Mouse (Mus musculus) kidney, embryonic 14.5 days (tissue): ENCODE measurements around the gene Slc25a12. TPM values are rescaled to one million over a fixed set of nuclear protein-coding genes. Genes with fewer than 3 reads are reported as not detected.

Experiments used
- ATAC-seq: fragments of 200-750 bp; cut with Nextera tagmentation; 2 replicates; pipeline ENCODE4 v1.8.0; 2017; ENCODE audit warnings: moderate number of reproducible peaks, mild to moderate bottlenecking, moderate TSS enrichment, moderate library complexity; ENCODE audit not compliant: low FRiP score, low TSS enrichment
- H3K27ac ChIP-seq: fragments of 300-500 bp; sonication (generic); 2 replicates; pipeline ENCODE4 v1.5.1; 2014; ENCODE audit warnings: low read depth, mild to moderate bottlenecking, low read length, moderate library complexity, mixed read lengths
- H3K27me3 ChIP-seq: fragments of 300-500 bp; sonication (generic); 2 replicates; pipeline ENCODE4 v1.6.1; 2014; ENCODE audit warnings: mild to moderate bottlenecking, low read length; ENCODE audit not compliant: control insufficient read depth, insufficient read depth
- H3K36me3 ChIP-seq: fragments of 300-500 bp; sonication (generic); 2 replicates; pipeline ENCODE4 v1.6.1; 2014; ENCODE audit warnings: low read length, mixed read lengths; ENCODE audit not compliant: control insufficient read depth, insufficient read depth
- H3K4me1 ChIP-seq: fragments of 300-500 bp; sonication (generic); 2 replicates; pipeline ENCODE4 v1.6.1; 2014; ENCODE audit warnings: low read length, mixed read lengths; ENCODE audit not compliant: control insufficient read depth, insufficient read depth
- H3K4me2 ChIP-seq: fragments of 300-500 bp; sonication (generic); replicated peaks from 2 replicates; pipeline ENCODE4 v1.6.1; 2014; ENCODE audit warnings: low read depth, mild to moderate bottlenecking, low read length
- H3K4me3 ChIP-seq: fragments of 300-500 bp; sonication (generic); 2 replicates; pipeline ENCODE4 v1.5.1; 2014; ENCODE audit warnings: mild to moderate bottlenecking, low read length
- H3K9ac ChIP-seq: fragments of 300-500 bp; sonication (generic); 2 replicates; pipeline ENCODE4 v1.6.1; 2014; ENCODE audit warnings: low read depth, mild to moderate bottlenecking, low read length, moderate library complexity
- H3K9me3 ChIP-seq: fragments of 300-500 bp; sonication (generic); 2 replicates; pipeline ENCODE4 v1.6.1; 2016; ENCODE audit warnings: low read length; ENCODE audit not compliant: control insufficient read depth
- WGBS: fragments of 180-500 bp; shearing (Covaris S2); extraction: QIAGEN DNeasy Blood & Tissue Kit; methylation state at CpG from one replicate; pipeline ENCODE4 v1.1.7; 2014; 5-methylcytosine and 5-hydroxymethylcytosine counted together
- polyA plus RNA-seq: library from polyadenylated mRNA; unstranded; fragments of >200 nt; fragmentation: Nextera tagmentation; extraction: Ambion mirVana; gene quantifications from 2 replicates; pipeline ENCODE4 v1.2.1, GENCODE M21; 2014

The Slc25a12 gene
- polyA plus RNA-seq, 1 experiment from 2014 or later: 41.6 TPM

DNA sequence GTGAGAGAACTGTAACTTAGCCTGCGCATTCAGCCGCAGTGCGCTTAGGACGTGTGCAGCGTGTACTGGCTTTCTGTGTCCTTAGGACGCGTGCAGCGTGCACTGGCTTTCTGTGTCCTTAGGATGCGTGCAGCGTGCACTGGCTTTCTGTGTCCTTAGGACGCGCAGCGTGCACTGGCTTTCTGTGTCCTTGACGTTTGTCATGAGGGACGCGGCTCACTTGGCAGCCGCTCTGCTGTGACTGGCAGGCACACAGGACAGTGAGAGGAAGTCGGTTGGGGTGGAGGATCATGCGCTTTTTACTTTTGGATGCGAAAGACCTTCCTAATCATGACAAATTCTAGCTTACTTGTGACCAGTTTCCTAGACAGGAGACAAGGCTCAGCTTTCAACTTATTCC is 103.0 kb downstream of the Slc25a12 start:
- no peak overlapping the region for H3K27ac ChIP-seq
- peaks cover 53% of the 10 kb centered on the region for H3K36me3 ChIP-seq
- H3K9ac ChIP-seq: no peak overlapping the region

DNA sequence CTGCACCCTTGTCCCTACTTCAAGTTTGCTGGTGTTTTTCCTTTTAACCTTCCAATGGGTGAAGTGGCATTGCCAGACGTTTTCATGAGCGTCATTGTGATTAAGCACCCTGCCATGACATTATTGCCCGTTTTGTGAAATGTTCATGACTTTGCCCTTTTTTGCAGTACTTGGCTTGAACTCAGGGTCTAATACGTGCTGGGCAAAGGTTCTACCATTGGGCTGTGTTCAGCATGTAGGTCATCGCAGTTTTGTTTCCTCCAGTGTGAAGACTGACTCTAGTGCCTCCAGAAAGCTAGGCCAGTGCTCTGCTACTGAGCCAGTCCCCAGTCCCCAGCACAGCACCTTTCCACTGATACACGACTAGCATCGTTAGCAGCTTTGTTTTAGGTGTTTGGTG is 111.0 kb downstream of the Slc25a12 start:
- H3K4me1 ChIP-seq: no peaks in the 10 kb centered on the region
- peaks cover 75% of the 10 kb centered on the region for H3K36me3 ChIP-seq
- H3K9ac ChIP-seq: no peak overlapping the region
- no peak overlapping the region for H3K4me3 ChIP-seq
- no peak overlapping the region for H3K4me2 ChIP-seq
- 84% methylated on average over 7 of the region's 7 CpGs for WGBS
- H3K9me3 ChIP-seq: no peaks in the 10 kb centered on the region
- no peaks in the 10 kb centered on the region for H3K27me3 ChIP-seq
- no peak for ATAC-seq
- no peak overlapping the region for H3K27ac ChIP-seq

More for the DNA sequence above, 103.0 kb downstream of the Slc25a12 start:
- no peak overlapping the region for H3K4me3 ChIP-seq
- ATAC-seq: no peak
- H3K9me3 ChIP-seq: no peaks in the 10 kb centered on the region
- H3K4me1 ChIP-seq: no peaks in the 10 kb centered on the region
- H3K27me3 ChIP-seq: no peaks in the 10 kb centered on the region
- WGBS: 76% methylated on average over 20 of the region's 20 CpGs
- H3K4me2 ChIP-seq: no peak overlapping the region

DNA sequence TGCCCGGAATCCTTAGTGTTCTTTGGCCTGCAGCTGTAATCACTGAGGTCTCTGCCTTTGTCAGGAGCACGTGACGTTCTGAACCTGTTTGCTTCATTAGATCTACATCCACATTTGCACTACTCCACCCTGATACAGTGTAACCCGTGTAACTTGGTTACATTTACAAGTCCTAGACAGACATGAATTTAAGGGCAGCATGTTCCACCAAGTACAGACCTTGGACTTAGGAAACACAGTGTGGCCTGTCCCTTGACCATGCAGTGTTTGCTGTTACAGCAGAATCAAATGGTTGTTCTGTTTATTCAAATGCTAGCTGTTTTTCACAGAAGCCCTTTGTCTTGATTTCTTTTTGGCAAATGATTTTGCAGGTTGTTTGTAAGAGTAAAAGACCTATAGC is 112.7 kb downstream of the Slc25a12 start:
- Histone ChIP-seq H3K27me3 (no peaks in the 10 kb centered on the region), H3K4me3 (no peak overlapping the region), H3K4me2 (no peak overlapping the region), H3K4me1 (no peaks in the 10 kb centered on the region), H3K36me3 (peaks cover 78% of the 10 kb centered on the region), H3K9me3 (no peaks in the 10 kb centered on the region), H3K27ac (no peak overlapping the region), H3K9ac (no peak overlapping the region)
- ATAC-seq: no peak
- WGBS: 83% methylated on average over 4 of the region's 4 CpGs

DNA sequence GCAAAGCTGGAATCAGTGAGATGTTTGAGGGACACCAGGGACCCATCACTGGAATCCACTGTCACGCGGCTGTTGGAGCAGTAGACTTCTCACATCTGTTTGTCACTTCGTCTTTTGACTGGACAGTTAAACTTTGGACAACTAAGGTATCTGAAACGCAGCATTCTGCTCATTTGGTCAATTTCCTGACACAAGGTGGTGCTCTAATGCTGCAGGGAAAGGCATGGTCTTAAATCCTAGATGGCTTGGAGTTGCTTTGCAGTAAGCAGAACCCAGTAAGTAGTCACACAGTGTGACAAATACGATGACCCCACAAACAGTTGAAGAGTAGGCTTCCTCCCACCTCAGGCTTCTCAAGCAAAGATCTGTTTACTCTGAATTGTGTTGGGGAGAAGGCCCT is 116.7 kb downstream of the Slc25a12 start:
- WGBS: 69% methylated on average over 5 of the region's 5 CpGs
- Histone ChIP-seq H3K9me3 (no peaks in the 10 kb centered on the region), H3K4me2 (no peak overlapping the region), H3K4me1 (no peaks in the 10 kb centered on the region), H3K9ac (no peak overlapping the region), H3K27me3 (no peaks in the 10 kb centered on the region), H3K27ac (no peak overlapping the region), H3K36me3 (peaks cover 74% of the 10 kb centered on the region), H3K4me3 (no peak overlapping the region)
- ATAC-seq: no peak

DNA sequence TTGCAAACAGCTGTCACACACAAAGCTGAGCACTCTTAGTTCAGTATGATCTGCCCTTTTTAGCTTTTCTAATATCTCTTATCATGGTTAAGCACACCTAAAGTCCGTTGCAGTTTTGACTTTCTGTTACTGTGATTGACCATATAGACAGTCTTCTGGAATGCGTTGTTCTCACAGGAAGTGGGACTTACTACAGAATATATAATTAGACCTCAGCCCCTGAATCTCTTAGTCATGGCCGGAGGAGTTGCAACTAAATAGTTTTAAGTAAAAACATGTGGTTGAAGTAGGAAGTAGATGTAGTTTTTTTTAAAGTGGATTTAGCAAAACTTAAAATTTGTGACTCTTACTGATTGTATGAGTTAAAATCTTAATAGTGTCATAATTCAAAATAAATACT is 119.5 kb downstream of the Slc25a12 start:
- H3K4me1 ChIP-seq: no peaks in the 10 kb centered on the region
- no peak overlapping the region for H3K9ac ChIP-seq
- H3K27me3 ChIP-seq: no peaks in the 10 kb centered on the region
- H3K4me3 ChIP-seq: no peak overlapping the region
- no peak overlapping the region for H3K4me2 ChIP-seq
- peaks cover 60% of the 10 kb centered on the region for H3K36me3 ChIP-seq
- no peak overlapping the region for H3K27ac ChIP-seq
- H3K9me3 ChIP-seq: no peaks in the 10 kb centered on the region
- ATAC-seq: no peak
- WGBS: 86% methylated on average over 3 of the region's 3 CpGs

DNA sequence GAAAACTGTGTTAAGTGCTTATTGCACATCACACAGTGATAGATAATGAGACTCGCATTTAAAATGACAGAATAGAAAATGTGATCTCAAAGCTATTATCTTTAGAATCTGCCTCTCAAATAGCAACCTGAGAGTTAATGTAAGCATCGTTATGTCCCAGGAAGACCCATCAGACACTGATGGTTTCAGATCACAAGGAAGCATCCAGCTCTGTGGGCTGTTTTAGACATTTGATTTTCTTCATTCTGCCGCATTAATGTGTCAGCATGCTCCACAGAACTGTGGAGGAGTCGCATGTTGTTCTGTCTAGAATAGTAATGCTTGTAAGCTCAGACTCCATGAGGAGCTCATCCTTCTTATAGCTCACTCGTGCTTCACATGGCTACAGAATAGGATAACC is 121.5 kb downstream of the Slc25a12 start:
- 74% methylated on average over 5 of the region's 5 CpGs for WGBS
- ATAC-seq: no peak
- H3K4me2 ChIP-seq: no peak overlapping the region
- H3K27me3 ChIP-seq: no peaks in the 10 kb centered on the region
- no peak overlapping the region for H3K27ac ChIP-seq
- no peak overlapping the region for H3K4me3 ChIP-seq
- H3K9ac ChIP-seq: no peak overlapping the region
- peaks cover 45% of the 10 kb centered on the region for H3K36me3 ChIP-seq
- H3K4me1 ChIP-seq: no peaks in the 10 kb centered on the region
- no peaks in the 10 kb centered on the region for H3K9me3 ChIP-seq

DNA sequence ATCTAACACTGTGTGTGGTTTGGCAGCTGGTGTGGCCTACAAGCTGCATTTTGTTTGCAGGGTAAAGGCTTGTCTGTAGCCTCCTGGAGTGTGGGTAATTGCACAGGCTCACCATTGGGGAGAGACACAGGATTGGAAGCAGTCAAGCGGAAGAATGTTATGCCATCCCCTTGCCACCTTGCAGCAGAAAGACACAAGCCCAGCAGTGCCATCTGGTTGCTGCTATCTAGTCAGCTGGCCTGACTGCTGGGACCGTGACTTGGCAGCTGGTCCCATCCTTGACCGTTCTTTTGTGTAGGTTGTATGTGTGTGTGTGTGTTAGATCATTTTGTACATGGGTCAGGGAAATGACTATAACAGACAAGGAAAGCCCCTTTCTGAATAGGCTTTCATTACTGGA is 122.1 kb downstream of the Slc25a12 start:
- Histone ChIP-seq H3K9me3 (no peaks in the 10 kb centered on the region), H3K4me2 (no peak overlapping the region), H3K9ac (no peak overlapping the region), H3K27me3 (no peaks in the 10 kb centered on the region), H3K4me1 (no peaks in the 10 kb centered on the region), H3K4me3 (no peak overlapping the region), H3K27ac (no peak overlapping the region), H3K36me3 (peaks cover 38% of the 10 kb centered on the region)
- no peak for ATAC-seq
- 86% methylated on average over 3 of the region's 3 CpGs for WGBS

DNA sequence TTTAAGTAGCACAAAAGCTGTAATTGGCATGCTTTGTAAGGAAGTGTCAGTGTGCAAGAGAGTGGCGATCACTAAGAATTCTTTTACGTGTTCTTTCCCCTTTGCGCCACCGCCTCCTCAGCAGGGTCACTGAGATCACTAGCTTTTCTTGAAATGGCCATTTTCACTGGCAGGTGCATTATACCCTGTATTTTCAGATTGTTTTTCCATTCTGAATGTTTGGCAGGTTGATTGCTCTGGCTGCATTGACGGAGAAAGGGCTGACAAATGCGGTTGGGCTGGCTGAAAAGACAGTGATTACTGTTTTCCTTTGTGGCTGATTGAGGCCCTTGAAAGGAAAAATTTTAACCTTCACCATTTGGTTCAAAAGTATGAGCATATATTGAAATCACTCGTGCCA is 122.7 kb downstream of the Slc25a12 start:
- no peaks in the 10 kb centered on the region for H3K4me1 ChIP-seq
- H3K36me3 ChIP-seq: peaks cover 36% of the 10 kb centered on the region
- no peaks in the 10 kb centered on the region for H3K27me3 ChIP-seq
- ATAC-seq: no peak
- no peak overlapping the region for H3K27ac ChIP-seq
- H3K4me2 ChIP-seq: no peak overlapping the region
- 86% methylated on average over 7 of the region's 7 CpGs for WGBS
- no peaks in the 10 kb centered on the region for H3K9me3 ChIP-seq
- H3K4me3 ChIP-seq: no peak overlapping the region
- H3K9ac ChIP-seq: no peak overlapping the region

DNA sequence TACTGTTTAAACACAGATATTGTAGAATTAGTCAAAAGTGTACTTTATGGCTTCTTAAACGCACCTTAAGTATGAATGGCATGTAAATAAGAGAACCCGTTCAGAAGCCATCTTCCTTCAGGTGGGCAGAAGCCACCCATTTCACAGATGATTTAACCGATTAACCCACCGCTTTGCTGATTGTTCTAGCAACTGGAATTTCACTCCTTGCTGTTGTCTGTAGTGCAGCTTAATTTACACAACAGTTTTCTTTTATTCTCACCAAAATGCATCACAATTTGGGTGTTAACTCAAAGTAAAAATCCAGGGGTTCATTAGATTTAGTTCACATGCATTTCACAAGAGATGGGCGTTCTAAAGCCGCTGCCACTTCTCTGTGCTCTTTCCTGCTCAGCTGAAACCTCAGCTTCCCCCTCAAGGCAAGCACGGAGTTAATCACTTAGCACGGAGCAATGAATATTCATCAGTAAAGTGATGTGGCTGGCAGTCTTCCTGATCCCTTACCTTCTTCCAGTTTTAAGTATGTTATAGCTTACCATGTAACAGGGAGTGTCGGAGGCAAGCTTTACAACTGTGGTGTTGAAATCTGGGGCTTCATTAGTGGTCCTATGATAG is 124.4 kb downstream of the Slc25a12 start:
- Histone ChIP-seq H3K9me3 (no peaks in the 10 kb centered on the region), H3K27ac (no peak overlapping the region), H3K9ac (no peak overlapping the region), H3K4me1 (no peaks in the 10 kb centered on the region), H3K4me3 (no peak overlapping the region), H3K36me3 (peaks cover 28% of the 10 kb centered on the region), H3K27me3 (no peaks in the 10 kb centered on the region), H3K4me2 (no peak overlapping the region)
- ATAC-seq: no peak
- 80% methylated on average over 9 of the region's 9 CpGs for WGBS
